Mouse (Mus musculus) cerebellum, adult 11-12 months (tissue): Measurements from ENCODE around the gene Tomm20l.
"Not testable (repeated sequence)": the region's sequence is repeated elsewhere in the genome, so short reads cannot be mapped to it uniquely, and the experiment has no call there.

Source experiments
- DNase-seq: peaks from one replicate; pipeline ENCODE4 v3.0.0; 2022

Gene Tomm20l

DNA sequence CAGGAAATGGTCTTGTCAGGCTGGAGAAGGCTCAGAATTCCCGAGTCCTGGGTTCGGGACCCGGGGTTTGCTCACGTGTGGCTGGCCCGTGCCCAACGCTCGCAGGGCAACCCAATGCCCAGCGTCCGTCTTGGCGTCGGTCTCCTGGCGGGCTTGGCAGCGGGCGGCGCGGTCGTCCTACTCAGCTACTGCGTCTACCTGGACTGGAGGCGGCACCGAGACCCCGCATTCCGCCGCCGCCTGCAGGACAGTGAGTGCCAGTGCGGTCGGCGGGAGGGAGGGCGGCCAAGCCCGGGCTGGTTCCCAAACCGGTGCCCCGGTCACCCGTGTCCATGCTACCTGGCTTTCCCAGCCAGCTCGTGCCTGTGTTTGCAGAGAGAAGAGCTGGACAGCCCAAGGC, at the start of gene Tomm20l:
Gene Tomm20l (plus strand): TSS at position 98 of the 400 bp plus-strand sequence.
- peak; percentile 52 for DNase-seq

DNA sequence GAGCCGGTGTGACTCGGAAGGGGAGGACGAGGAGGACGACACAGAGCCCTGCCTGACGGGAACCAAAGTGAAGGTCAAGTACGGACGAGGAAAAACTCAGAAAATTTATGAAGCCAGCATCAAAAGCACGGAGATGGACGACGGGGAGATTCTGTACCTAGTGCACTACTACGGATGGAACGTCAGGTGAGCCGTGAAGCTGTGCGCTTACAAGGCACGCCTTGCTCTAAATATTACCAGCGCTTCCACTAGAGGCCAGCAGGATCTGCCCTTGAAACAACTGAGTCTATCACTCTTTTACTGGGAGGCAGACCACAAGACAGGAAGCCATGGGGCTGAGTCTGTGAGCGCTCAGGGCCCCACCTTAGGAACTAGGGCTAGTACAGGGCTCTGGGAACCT, 41.4 kb upstream of the Tomm20l start:
- no peak for DNase-seq

DNA sequence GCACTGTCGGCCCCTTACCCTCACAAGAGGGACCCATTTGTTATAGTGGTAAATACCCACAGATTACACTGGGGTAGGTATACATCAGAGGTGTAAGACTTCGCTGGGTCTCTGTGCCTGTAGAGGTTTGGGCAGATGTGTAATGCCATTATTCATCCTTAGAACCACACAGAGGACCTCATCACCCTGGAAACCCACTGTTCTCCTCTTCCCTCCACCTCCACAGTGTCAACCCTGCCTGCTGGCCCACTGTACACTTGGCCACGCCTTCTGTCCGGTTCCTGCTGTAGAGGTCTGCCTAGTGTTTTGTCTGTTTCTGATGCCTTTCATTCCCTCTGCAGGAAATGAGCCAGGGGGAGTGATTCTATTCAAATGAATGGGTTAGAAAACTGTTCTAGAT, 39.2 kb upstream of the Tomm20l start:
- no peak for DNase-seq

DNA sequence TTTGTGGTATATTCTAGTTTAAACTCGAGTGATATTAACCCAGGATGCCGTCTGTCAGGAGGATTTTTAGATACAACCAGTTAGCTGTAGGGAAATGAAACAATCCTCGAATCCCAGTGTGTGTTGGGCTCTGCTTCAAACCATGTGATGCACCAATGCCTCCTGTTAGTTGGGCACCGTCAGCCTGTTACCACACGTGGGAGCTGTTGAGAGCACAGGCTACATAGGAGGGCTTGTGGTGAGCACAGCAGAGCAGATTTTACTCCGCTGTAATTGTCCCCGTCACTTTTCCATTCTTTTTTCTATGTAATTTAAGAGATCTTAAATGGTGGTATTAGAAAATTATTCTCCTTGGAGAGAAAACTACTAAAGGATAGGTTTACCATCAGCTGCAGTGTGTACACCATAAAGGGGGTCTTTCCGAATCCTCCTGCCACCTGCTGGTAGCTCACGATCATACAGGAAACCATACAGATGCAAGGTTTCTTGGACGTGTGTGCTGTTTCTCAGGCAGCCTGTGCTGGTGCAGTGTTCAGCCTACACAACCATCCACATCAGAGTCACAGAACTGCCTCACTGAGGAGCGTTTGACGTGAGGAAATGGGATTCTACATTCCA, 38.0 kb upstream of the Tomm20l start:
- DNase-seq = peak; percentile 40

DNA sequence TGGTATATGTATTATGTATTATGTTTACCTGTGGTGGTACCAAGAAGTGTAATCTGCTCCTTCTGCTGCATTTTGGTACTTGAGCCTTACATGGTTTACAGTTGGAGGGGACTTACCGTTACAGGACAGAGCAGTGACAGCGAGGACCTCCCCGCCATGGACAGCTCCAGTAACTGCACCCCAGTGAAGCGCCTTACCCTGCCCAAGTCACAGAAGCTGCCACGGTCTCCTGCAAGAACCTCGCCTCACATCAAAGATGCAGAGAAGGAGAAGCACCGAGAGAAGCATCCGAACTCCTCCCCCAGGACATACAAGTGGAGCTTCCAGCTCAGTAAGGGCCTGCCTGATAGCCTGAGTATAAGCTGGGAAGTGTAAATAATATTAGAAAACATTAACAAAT, 24.9 kb upstream of the Tomm20l start:
- no peak for DNase-seq

DNA sequence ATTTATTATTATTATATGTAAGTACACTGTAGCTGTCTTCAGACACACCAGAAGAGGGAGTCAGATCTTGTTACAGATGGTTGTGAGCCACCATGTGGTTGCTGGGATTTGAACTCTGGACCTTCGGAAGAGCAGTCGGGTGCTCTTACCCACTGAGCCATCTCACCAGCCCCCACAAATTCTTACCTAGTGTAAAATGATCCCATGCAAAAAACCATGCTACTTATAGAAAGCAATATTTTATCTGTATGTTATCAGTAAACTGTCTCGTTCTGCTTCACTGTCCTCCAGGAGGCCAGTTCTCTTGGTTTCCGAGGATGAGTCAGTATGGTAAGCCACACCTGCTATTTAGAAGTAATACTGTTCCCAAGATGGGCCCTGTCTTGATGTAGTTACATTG, 7.0 kb upstream of the Tomm20l start:
- not testable (repeated sequence) for DNase-seq

DNA sequence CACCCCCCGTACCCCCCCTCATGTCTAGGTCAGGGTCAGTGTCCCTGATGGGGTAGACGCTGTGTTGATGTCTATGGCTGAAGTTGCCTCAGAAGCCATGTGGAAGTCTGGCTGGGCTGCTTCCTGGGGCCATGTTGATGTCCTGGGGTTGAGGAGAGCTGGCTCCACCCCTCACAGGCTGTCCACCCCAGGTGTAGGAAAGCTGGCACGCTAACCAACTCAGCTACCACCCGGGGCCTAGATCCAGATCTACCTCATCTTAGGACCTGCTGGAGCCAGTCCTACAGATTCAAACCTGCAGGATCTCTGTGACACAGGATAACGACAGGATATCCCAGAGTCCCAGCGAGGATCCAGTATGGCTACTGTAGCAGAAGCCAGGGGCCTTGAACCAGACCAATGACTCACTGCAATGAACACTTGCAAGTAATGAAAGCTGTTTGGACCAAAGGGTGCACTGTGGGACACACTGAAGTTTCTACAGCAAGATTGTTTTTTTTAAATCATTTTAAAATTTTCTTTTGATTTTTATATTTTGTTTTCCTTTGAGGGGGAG, 3.9 kb upstream of the Tomm20l start:
- no peak for DNase-seq

DNA sequence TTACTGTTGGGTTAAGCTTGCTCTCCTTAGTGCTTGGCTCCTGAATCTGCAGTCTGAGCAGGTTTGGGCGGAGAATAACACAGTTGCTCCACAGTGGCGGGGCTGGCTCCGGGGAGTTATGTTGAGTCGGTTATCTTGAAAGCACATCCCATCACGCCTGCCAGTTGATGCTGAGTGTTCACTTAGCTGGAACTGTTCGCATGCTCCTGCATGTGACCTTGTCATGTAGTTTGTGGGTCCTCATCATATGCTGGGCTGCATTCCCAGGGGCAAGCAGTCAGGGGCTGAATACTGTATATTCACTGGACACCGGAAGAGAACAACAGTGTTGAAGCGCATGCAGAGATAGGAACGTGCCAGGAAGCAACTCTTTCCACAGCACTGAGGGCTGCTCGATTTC, 1.8 kb downstream of the Tomm20l start:
- no peak for DNase-seq

DNA sequence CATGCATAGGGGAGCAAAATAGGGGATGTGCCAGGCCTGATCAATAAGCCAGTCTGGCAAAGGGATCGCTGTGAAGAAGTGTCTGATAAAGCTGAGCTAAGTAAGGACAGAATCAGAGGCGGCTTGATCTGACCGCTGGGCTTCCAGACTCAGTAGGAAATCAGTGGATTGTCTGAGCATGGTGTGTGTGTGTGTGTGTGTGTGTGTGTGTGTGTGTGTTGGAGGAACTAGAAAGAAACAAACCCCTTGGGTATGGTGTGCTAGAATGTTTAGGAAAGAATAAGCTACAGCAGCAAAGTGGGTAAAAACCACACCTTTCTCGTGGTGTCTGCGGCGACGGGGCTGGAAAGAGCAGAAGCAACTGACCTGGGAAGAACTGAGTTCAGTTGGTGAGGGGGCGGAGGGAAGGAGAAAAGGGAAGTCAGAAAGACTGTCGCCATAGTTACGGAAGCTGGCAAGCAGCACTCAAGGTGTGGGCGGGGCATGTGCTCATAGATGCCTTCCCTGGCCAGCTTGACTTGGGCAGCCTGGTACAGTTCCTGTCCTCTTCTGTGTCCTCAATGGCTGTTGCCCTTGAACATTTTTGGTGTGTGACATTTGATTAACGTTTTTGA, 2.6 kb downstream of the Tomm20l start:
- DNase-seq = no peak

DNA sequence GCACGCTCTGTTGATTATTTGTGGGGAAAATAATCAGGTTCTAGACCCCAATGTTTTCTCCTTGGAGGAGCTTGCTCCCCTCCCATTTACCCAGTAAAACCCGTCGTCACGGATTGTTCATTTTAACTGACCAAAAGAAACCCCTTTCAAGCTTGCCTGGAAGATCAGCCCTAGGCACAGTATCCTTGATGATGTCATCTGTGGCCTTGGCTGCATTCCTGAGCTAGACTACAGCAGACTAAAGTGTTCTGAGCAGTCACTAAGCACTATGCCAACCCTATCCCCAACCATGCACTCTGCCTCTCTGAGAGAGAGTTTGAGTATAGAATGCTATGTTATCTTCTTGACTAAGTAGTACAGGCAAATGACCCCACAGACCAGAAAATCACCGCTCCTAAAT, 5.2 kb downstream of the Tomm20l start:
- DNase-seq = no peak

DNA sequence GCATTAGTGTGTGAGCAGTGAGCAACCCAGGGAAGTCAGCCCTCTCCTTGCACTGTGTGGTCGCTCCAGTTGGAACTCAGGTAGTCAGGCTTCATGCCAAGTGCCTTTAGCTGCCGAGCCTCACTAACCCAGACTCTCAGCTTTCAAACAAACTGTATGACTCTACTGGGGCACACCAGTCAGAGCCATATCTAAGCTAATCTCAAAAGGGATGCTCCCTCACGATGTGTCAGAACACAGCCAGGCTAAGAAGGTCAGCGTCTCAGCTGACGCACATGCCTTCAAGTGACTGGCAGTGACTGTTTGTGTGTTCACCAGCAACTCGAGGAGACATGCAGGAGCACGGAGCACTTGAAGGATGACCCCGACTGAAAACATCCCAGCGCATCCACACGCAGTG, 11.5 kb downstream of the Tomm20l start:
- no peak for DNase-seq

DNA sequence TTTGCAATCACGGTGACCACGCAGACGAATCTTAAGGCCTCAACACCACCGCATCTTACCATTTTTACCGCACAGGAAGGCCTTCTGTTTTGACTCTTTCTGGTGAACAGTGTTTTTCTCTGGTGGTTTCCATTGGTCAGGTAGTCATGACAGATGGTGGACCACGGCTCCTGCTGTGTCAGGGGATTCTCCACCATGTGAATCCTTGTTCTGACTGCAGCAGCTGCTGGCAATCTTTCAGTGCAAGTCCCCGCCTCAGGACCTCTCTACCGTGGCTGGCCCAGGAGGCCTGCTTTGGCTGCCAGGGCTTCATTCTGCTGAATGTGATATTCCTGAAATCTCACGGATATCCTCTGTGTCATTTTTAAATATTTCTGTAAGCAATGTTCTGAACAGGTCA, 12.1 kb downstream of the Tomm20l start:
- DNase-seq = peak; percentile 89

DNA sequence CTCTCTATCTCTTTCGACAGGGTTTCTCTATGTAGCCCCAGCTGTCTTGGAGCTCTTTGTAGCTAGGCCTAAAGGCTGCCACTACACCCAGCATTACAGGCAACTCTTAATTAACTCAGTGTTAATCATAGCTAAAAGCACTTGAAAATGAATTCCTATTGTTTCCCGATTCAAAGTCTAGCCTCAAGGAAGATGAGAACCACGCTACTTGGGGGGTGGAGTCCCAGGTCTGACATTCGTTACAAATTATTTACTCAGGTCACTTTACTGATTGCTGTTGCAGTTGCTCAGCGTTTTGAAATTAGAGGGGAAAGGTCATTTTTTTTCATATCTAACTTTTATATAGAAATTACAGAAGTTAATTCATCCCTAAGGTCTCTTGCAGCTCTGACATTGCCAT, 24.4 kb downstream of the Tomm20l start:
- no peak for DNase-seq

DNA sequence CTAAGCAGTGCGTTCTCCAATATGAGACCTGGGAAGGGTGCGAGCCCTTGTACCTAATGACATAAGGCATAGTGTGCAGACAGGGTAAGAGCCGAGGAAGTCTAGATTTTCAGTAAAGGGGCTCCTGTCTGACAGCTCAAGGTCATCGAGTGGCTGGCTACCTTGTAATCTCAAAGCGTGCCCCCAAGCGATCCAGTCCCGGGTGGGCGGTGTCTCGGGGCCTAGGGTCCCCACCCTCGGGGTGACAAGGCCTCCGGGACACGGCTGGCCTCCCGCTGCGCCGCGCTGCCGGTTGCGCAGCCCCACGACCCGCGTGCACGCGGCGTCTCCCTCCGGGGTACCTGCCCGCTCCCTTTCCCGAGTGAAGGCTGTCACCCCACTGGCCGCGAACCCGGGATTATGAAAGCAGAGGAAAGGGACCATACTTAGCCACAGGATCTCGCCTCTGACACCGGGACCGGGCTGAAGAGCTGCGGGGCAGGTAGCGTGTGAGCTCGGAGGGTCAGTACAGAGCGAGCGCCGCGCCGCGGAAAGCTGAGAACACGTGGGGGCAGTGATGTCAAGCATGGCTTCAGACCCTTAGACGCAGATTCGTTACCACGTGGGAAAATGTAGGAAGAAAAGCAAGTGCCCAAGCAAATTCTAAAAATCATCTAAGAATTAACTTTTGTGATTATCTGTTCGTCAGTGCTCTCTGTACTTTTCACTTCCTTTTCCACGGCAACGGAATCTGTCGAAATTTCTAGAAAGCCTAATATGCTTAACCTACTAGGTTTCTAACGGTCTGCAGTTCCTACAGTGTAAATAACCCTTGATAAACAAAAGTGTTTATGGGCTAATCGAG, 25.1 kb downstream of the Tomm20l start, which contains the start of the genes Timm9 and 2700049A03Rik:
Gene Timm9 (minus strand): TSS at position 555 of the 844 bp plus-strand sequence.
Gene 2700049A03Rik (plus strand): TSS at position 719 of the 844 bp plus-strand sequence.
- peak; percentile 82 for DNase-seq

DNA sequence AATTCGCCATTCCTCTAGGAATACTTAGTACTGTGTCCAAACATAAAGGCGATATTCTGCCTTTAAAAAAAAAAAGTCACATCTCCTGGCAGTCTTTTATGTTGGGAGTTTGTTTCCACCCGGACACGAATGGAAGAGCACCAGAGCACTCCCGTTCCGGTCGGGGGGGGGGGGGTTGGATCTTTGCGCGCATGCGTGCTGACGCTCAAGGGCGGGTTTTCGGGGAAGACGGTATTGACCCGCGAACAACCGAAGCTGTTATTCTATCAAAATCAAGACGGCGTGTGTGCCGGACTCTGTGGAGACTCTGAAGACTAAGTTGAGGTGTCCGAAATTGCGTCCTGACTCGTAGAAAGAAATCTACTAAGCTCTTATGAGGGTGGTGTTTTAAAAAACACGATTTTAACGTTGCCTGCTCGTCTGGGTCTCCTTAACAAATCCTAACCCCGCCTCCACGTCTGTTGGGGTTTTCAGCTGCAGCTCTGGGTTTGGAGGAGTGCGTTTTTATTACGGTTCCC, 25.8 kb downstream of the Tomm20l start:
- DNase-seq = peak; percentile 68

DNA sequence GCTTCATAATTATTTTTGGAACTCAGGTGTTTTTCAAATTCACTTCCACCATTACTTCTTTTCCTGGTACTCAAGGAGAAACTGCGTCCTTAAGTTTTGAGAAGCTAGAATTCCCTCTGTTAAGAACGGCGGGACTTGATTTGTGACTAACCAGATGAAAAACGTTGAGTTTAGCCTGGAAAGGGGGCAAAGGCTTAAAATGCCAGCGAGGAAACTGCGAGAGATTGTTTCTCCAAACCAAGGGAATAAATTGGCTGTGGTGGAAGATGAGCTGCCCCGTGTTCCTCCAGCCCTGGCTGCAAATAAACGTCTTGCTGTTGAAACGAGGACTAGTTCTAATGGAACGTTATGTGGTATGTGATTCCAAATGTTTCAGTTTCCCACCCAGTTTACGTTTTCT, 26.5 kb downstream of the Tomm20l start:
- no peak for DNase-seq

DNA sequence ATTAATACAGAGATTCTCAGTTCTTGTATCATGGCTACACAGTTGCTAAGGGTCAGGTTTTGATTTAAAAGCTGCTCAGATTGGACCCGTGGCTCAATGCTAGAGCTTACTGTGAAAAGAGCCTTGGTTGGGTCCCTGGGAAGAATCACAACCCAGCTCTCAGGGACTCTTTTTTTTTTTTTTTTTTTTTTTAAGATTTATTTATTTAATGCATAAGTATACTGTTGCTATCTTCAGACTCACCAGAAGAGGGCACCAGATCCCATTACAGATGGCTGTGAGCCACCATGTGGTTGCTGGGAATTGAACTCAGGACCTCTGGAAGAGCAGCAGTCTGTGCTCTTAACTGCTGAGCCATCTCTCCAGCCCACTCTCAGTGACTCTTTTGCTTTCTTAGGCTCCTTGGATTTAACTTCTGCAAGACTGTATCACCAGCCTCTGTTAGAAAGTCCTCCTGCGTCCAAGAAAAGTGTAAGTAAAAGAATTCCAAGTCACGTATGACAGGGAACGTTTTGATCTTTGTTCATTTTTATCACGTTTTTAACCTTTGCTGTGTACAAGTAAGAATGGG, 28.1 kb downstream of the Tomm20l start:
- no peak for DNase-seq

DNA sequence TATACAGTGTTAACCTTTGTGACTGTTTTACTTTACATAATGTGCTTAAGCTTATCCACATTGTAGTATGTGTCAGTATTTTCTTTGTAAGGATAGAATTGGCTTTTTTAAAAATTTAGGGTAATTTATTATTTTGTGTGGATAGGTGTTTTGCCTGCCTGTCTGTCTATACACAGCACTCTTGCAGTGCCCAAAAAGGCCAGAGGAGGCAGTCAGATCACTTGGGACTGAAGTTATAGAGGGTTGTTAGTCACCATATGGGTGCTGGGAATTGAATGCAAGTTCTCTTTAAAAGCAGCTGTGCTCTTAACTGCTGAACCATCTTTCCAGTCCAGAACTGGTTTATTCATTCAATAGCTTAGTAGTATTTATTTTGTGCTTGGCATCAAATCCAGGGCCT, 30.0 kb downstream of the Tomm20l start:
- DNase-seq = no peak

DNA sequence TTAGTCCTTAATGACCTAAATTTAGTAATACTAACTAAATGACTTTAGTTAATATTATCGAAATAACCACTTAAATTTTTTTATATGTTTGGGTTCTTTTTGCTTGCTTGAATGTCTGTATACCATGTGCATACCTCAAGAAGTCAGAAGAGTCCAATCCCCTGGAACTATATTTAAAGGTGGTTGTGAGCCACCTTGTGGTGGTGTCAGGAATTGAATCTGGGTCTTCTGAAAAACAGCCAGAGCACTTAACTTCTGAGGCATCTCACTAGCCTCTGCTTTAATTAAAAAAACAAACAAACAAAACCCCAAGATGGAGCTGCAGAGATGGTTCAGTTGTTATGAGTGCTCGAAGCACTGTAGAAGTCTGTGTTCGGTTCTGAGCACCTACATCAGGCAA, 36.4 kb downstream of the Tomm20l start:
- DNase-seq = no peak

DNA sequence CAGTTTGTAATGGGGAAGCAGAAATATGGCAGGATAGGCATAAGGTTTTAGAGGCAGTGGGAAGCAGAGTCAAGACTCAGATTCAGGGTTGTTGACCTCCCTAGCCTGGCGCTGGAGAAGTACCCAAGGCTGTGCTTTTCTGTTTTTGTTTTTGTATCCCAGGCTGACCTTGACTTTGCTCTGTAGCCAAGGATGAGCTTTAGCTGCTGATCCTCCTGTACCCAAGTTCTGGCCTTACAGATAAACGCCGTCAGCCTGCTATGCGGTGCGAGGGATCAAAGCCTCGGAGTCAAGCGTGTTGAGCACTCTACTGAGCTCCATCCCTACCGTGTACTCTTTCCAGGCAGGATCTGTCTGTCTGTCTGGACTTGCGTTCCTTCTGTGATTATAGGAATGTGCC, 37.6 kb downstream of the Tomm20l start:
- no peak for DNase-seq

DNA sequence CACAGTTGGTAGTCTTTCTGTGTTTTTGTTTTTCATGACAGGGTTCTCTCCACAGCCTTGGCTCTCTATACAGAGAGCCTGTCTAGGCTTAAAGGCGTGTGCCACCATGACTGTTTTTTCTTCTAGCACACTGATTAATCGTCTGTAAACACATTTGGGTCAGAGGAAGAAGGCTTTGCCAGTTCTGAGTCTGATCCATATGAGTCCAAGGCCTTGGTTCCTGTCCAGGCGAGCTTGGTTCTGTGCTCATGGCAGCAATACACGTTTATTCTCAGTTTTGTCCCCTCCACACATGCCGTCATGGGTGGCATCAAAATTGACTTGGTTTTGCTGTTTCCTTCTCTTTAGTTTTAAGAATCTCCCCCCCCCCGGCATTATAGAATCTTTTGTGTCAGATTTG, 38.2 kb downstream of the Tomm20l start:
- no peak for DNase-seq

DNA sequence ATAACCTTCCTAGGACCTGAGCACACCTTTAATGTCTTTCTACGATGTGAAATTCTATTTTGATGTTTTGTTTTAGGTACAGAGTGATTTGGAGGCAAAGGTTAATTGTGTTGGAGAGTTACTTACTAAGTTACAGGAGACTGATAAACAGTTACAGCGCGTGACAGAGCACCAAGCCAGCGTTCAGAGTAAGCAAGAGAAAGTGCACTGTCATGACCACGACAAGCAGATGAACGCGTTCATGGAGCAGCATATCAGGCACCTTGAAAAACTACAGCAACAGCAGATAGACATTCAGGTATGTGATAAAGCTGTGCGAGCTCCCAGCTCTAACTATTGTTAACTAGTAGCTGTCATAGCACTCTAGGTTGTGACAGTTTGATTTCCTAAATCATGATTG, 38.9 kb downstream of the Tomm20l start:
- no peak for DNase-seq

DNA sequence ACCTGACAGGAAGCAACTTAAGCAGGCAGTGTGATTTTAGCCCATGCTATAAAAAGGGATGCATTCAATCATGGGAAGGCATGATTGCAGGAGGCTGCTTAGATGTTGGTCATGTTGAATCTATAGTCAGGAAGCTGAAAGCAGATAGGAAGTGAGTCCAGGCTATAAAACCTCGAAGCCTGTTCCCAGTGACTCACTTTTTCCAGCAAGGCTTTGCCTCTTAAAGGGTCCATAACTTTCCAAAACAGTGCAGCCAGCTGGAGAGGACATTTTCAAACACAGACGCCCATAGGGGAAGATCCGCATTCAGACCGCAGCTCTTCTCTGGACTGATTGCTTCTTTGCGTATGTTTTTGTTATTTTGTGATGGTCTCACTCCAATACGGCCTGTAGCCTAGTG, 43.8 kb downstream of the Tomm20l start:
- DNase-seq = no peak
